Mouse (Mus musculus): ENCODE measurements at regions not wholly inside any gene's neighbourhood (a gene's known extent, or its start where the extent isn't known, plus 50 kb on each side); places are given as distances from the start of the nearest gene placed in this dataset.
A peak's percentile ranks its signal among the peaks of the same experiment; 100 is the strongest.

DNA sequence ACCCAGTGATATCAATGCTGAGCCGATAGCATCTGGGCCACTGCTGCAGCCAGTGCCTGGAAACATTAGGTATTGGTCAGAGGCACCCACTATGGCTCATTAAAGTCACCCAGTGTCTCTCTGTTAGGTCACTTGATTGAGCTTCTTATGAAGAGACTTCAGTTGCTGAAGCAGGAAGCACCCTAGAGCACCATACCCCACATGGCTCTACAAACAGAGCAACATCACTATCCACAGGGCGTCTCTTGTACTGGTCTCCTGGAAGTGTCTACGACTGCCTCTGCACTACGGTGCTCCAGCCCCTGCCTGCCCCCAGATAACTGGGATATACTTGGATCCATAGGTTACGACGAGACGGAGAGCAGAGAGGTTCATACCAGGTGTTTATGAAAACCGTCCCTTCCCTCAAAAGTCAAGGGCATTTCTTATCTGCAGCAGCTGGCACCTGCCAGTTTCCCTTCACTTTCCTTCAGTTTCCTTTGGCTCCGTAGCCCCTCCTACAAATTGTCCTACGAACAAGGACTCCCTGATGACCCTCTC is 100.6 kb upstream of the Fut8 start:
- no peak for DNase-seq (ENCODE audit: extremely low read depth, low read depth, low spot score)

GRCm38 (mm10) chr12:77135661-77136060 is 102.3 kb upstream of the Fut8 start:
- peak; percentile 23 for DNase-seq (ENCODE audit: extremely low read depth, low read depth, low spot score)

- no peak for DNase-seq (ENCODE audit: extremely low read depth, low read depth, low spot score)
Observed at GRCm38 (mm10) chr12:77135067-77135466, 102.9 kb upstream of the Fut8 start.

DNA sequence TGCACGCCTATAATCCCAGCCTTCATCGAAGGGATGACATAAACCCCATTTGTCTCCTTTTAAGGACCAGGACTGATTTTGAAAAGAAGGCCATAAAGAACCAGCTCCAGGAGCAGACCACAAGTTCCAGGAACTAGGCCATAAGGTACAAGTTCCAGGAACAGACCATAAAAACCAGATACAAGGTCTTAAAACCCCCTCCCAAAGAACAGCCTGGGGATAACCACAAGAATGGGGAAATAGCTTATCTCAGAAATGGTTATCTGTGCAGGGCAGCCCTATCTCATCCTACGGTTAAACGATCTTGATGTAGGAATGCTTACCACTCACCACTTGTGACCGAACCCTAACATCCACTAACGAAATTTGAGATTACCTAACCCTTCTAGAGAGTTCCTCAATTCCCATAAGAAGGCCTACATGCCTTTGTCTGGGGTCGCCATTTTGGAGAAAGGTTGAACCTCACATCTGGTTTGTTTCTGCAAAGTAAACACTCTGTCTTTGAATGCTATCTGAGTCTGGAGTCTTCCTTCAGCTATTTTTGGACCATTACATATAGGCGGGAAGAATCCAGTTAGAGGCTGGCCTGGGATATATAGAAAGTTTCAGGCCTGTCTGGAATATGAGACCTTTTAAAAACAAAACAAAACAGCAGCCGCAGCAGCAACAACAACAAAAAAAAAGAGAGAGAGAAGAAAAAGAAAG is 103.5 kb upstream of the Fut8 start:
- DNase-seq (ENCODE audit: extremely low read depth, low read depth, low spot score), result no peak

GRCm38 (mm10) chr12:77133465-77134305 is 104.2 kb upstream of the Fut8 start:
- DNase-seq (ENCODE audit: extremely low read depth, low read depth, low spot score), result no peak

DNA sequence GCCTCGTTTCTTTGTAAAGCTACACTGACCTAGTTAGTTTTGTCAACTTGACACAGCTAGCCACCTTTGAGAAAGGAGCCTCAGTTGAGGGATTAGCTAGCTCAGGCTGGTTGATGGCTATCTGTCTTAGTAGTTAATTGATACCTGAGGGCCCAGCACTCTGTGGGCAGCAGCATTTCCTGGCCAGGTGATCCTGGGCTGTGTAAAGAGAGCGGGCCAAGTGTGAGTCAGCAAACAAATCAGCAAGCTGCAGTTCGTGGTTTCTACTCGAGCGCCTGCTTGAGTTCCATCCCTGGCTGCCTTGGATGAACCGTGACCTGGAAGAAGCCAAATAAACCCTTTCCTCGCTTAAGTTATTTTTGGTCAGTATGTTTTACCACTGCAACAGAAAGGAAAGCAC is 106.6 kb upstream of the Fut8 start:
- DNase-seq (ENCODE audit: extremely low read depth, low read depth, low spot score), result peak; percentile 52

- DNase-seq (ENCODE audit: extremely low read depth, low read depth, low spot score), result no peak
Observed at GRCm38 (mm10) chr12:77130526-77130925, 107.4 kb upstream of the Fut8 start.

- no peak for DNase-seq (ENCODE audit: extremely low read depth, low read depth, low spot score)
Observed at GRCm38 (mm10) chr12:77124267-77124666, 113.7 kb upstream of the Fut8 start.

DNA sequence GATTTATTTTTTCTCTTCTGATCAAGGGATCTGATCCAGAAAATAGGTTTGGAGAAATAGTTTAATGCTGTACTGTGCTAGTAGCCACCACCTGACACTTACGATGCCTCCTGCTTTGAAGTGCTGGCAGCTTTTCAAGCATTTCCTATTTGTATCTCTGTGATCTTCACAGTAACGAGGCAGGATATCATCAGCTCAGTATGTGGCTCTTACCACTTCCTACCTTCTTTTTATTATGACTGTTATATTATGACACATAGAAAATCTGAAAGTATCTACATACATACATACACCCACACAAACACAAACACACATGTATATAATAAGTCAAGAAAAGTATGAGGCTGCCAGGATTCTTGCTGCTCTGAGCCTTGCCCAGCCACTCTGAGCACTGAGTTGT is 124.4 kb upstream of the Fut8 start:
- DNase-seq (ENCODE audit: extremely low read depth, low read depth, low spot score), result no peak

DNA sequence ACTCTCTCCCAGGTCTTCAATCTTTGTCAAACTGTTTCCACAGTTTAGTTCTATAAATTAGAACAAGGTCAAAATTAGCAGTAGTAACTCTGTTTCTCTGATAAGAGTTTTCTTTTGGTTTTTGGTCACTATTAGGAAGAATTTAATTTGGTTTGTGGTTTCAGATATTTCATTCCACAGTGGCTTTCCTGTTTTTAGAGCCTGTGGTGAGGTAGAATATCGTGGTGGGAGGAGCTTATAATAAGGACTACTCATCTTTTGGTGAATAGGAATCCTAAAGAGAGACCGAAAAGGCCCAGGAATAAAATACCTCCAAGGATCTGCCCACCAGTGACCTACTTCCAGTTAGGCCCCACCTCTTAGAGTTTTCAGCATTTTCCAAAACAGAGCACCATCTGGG is 125.8 kb upstream of the Fut8 start:
- DNase-seq (ENCODE audit: extremely low read depth, low read depth, low spot score), result no peak

GRCm38 (mm10) chr12:77107251-77107650 is 130.7 kb upstream of the Fut8 start:
- DNase-seq (ENCODE audit: extremely low read depth, low read depth, low spot score), result no peak

DNA sequence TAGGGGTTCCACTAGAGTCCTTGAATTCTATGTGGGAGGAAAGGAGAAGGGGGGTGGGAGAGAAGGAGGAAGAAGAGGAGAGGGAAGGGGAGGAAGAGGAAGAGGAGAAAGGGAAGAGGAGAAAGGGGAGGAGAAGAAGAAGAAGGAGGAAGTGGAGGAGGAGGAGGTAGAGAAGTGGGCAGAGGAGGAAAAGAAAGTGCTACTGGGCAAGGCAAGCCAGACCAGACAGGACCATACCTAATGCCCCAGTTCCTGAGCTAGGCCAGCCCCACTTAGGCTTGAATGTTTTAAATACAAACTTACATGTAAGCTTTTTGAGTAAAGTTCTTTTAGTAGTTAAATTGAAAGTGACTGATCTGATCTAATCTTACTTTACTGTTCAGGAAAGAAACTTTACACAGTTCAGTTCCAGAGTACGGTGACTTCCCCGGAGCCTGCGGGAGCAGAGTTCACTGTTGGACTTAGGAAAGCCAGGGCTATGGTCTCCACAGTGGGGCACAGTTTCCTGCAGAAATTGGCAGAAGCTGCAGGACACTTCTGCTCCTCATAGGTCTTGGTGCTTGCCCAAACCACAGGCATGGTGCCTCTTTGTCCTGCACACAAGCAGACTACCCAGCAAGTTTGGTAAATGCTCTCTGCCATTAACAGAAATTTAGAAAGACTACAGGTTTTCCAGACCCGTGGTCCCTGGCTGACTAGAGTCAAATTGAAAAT is 131.9 kb upstream of the Fut8 start:
- no peak for DNase-seq (ENCODE audit: extremely low read depth, low read depth, low spot score)

GRCm38 (mm10) chr12:77100482-77100881 is 137.4 kb upstream of the Fut8 start:
- DNase-seq (ENCODE audit: extremely low read depth, low read depth, low spot score), result no peak

DNA sequence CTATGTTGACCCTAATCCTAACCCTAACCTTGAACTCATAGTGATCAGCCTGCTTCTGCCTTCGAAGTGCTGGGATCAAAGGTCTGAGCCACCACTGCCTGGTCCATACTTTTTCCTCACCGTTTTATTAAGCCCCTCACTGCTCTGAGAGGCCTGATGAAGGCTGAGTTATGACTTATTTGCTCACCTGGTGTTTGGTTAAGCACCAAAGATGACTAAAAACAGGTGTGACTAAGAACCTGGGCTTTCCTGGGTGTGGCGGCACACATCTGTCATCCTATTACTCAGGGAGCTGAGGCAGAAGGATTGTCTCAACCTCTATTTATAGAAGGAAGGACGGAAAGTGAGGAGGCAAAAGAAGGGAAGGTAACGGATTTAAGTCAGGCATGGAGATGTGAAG is 137.5 kb upstream of the Max start:
- DNase-seq (ENCODE audit: extremely low read depth, low read depth, low spot score), result no peak

DNA sequence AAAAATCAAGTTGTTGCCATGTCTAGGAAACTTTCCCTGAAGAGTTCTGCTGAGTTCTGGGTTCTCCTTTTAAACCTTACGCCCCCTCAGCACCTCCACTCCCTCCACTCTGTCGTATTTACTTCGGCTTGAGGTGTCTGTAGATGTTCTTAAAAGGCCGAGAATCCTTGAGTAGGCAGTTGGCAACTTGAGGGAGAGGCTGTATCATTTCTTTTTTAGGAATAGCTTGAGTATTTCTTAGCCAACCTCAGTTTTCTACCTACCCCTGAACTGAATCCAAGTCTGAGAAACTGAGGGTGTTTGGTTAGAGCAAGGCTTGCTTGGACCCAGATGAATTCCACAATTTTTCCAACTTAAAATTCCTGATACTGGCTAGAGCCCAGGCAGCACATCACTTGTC is 136.8 kb upstream of the Max start:
- no peak for DNase-seq (ENCODE audit: extremely low read depth, low read depth, low spot score)

GRCm38 (mm10) chr12:77097831-77098230 is 135.8 kb upstream of the Max start:
- DNase-seq (ENCODE audit: extremely low read depth, low read depth, low spot score), result no peak

DNA sequence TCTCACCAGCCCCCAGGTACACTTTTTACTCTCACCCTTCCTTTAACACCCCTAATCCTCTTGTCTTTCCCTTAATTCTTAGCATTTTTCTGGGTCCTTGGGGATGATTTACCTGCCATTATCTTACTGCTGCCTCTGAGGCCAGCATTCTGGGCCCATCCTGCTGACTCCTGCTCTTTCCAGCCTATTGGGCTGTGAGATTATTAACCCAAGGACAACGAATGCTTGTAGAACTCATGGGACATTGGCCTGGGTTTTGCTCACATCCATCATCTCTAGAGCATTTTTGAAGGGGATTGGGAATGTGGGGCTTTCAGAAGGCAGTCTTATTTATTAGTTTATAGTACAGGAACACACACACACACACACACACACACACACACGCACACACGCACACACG is 134.5 kb upstream of the Max start:
- DNase-seq (ENCODE audit: extremely low read depth, low read depth, low spot score), result no peak

DNA sequence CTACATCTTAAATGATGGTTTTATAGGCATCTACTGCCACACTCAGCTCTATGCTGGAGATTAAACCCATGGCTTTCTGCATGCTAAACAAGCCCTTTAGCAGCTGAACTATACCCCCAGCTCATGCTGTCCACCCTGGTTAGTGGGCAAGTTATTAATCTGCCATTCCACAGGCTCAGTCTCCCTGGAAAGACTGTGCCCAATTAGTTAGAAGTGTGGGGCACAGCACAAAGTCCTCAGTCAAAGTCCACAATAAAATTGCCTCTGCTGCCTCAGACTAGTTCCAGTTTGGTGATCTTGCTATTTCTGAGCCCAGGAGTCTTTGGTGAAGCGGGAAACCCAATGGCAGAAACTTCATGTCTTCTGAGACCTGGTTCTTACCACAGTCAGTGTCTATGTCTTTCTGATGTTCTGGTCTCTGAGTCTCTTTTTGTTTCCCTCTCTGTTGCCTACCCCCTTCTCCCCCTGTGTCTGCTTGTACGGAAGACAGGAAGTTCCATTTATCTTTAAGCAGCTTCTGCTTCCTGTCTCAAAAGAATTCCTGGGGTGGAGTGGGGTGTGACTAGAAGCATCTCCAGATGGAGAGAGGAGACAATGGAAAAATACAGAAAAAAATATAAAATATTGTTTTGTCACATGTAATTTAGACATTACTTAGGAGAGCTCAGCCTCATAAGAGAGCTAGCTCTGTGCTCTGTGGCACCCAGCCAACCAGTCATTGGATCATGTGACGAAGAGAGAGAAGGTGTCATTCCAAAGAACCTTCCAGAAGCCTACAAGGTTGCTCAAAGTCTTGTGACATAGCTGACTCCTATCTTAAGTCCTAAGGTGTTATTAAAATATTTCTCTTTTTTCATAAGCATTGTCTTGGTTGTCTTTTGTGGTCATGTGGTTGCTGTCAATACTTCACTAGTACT is 133.3 kb upstream of the Max start:
- DNase-seq (ENCODE audit: extremely low read depth, low read depth, low spot score), result no peak

- DNase-seq (ENCODE audit: extremely low read depth, low read depth, low spot score), result no peak
Observed at GRCm38 (mm10) chr12:77094168-77094567, 132.2 kb upstream of the Max start.

- DNase-seq (ENCODE audit: extremely low read depth, low read depth, low spot score), result no peak
Observed at GRCm38 (mm10) chr12:77092741-77093140, 130.7 kb upstream of the Max start.

DNA sequence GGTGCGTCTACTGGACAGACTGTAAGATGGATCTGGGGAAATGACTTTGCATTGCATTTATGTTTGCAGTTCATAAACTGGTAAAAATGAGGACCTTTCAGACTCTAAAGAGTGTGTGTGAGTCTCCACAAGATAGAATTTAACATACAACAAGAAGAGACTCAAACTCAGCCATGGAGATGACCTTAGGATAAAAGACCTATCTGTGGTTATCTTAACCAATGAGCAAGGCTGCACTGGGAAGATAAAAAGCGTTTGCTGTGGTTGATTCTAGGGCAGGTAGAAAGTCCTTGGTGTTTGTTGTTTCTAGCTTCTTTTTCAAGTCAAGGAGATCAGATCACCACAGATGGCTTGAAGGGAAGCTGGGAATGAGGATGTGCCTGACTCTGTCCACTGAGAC is 130.1 kb upstream of the Max start:
- no peak for DNase-seq (ENCODE audit: extremely low read depth, low read depth, low spot score)
